Mouse (Mus musculus): Measurements from ENCODE around the gene Wnt10a. TPM values are rescaled to one million over a fixed set of nuclear protein-coding genes. Genes with fewer than 3 reads are reported as not detected.

The Wnt10a gene
- polyA plus RNA-seq, 1 experiment from 2014 or later: 3.1 TPM

GRCm38 (mm10) chr1:74787846-74788245 lies 3.5 kb upstream of the Wnt10a start:
- no peak overlapping the region for H3K9ac ChIP-seq
- no peak overlapping the region for H3K4me3 ChIP-seq
- WGBS: 3% methylated on average over 7 of the region's 7 CpGs
- no peaks in the 10 kb centered on the region for H3K36me3 ChIP-seq
- no peak for ATAC-seq (ENCODE audit: insufficient number of reproducible peaks, insufficient read depth, low FRiP score, low TSS enrichment)
- no peaks in the 10 kb centered on the region for H3K9me3 ChIP-seq
- no peak overlapping the region for H3K4me2 ChIP-seq (replicated peaks)
- H3K4me1 ChIP-seq: peaks cover 44% of the 10 kb centered on the region
- no peak overlapping the region for H3K27ac ChIP-seq
- H3K27me3 ChIP-seq: peaks cover 98% of the 10 kb centered on the region

- Histone ChIP-seq H3K4me2 (replicated peaks) (no peak overlapping the region), H3K36me3 (no peaks in the 10 kb centered on the region), H3K27ac (no peak overlapping the region), H3K4me3 (no peak overlapping the region), H3K9ac (no peak overlapping the region), H3K9me3 (no peaks in the 10 kb centered on the region), H3K27me3 (peaks cover 98% of the 10 kb centered on the region), H3K4me1 (peaks cover 49% of the 10 kb centered on the region)
- ATAC-seq (ENCODE audit: insufficient number of reproducible peaks, insufficient read depth, low FRiP score, low TSS enrichment): no peak
- 12% methylated on average over 6 of the region's 6 CpGs for WGBS
Observed at GRCm38 (mm10) chr1:74788603-74789176, 2.6 kb upstream of the Wnt10a start.

GRCm38 (mm10) chr1:74790095-74790494 lies 1.2 kb upstream of the Wnt10a start:
- H3K27ac ChIP-seq: no peak overlapping the region
- H3K27me3 ChIP-seq: peaks cover 98% of the 10 kb centered on the region
- no peaks in the 10 kb centered on the region for H3K36me3 ChIP-seq
- no peak for ATAC-seq (ENCODE audit: insufficient number of reproducible peaks, insufficient read depth, low FRiP score, low TSS enrichment)
- WGBS: 2% methylated on average over 3 of the region's 3 CpGs
- no peak overlapping the region for H3K9ac ChIP-seq
- H3K9me3 ChIP-seq: no peaks in the 10 kb centered on the region
- peaks cover 53% of the 10 kb centered on the region for H3K4me1 ChIP-seq
- no peak overlapping the region for H3K4me3 ChIP-seq
- H3K4me2 ChIP-seq (replicated peaks): no peak overlapping the region

- peaks cover 57% of the 10 kb centered on the region for H3K4me1 ChIP-seq
- no peak overlapping the region for H3K4me3 ChIP-seq
Observed at GRCm38 (mm10) chr1:74792831-74793660, 1.7 kb downstream of the Wnt10a start.

GRCm38 (mm10) chr1:74794487-74795144 lies 3.3 kb downstream of the Wnt10a start:
- Histone ChIP-seq H3K4me2 (replicated peaks) (peak overlapping the region; percentile 50), H3K9ac (no peak overlapping the region; the same call in 1 of the 2 replicates), H3K27me3 (peaks cover 99% of the 10 kb centered on the region), H3K4me3 (peak overlapping the region; percentile 30), H3K27ac (no peak overlapping the region), H3K9me3 (no peaks in the 10 kb centered on the region), H3K36me3 (no peaks in the 10 kb centered on the region), H3K4me1 (peaks cover 55% of the 10 kb centered on the region)
- WGBS: under 1% methylated on average over 35 of the region's 38 CpGs
- ATAC-seq (ENCODE audit: insufficient number of reproducible peaks, insufficient read depth, low FRiP score, low TSS enrichment): no peak; the same call in 1 of the 2 replicates

More at GRCm38 (mm10) chr1:74792831-74793660, 1.7 kb downstream of the Wnt10a start:
- no peak overlapping the region for H3K27ac ChIP-seq
- no peak overlapping the region for H3K4me2 ChIP-seq (replicated peaks)
- peaks cover 99% of the 10 kb centered on the region for H3K27me3 ChIP-seq
- H3K36me3 ChIP-seq: no peaks in the 10 kb centered on the region
- no peak overlapping the region for H3K9ac ChIP-seq
- WGBS: 9% methylated on average over 19 of the region's 19 CpGs
- no peaks in the 10 kb centered on the region for H3K9me3 ChIP-seq
- no peak for ATAC-seq (ENCODE audit: insufficient number of reproducible peaks, insufficient read depth, low FRiP score, low TSS enrichment)

- 2% methylated on average over 6 of the region's 11 CpGs for WGBS
- Histone ChIP-seq H3K36me3 (no peaks in the 10 kb centered on the region), H3K9ac (no peak overlapping the region), H3K4me1 (peaks cover 50% of the 10 kb centered on the region), H3K4me3 (peak overlapping the region; percentile 30; the same call in 1 of the 2 replicates), H3K27me3 (peaks cover 99% of the 10 kb centered on the region), H3K9me3 (no peaks in the 10 kb centered on the region), H3K27ac (no peak overlapping the region), H3K4me2 (replicated peaks) (peak overlapping the region; percentile 50)
- ATAC-seq (ENCODE audit: insufficient number of reproducible peaks, insufficient read depth, low FRiP score, low TSS enrichment): no peak
Observed at GRCm38 (mm10) chr1:74795145-74795529, 3.8 kb downstream of the Wnt10a start.

GRCm38 (mm10) chr1:74797459-74797858 lies 6.1 kb downstream of the Wnt10a start:
- H3K4me3 ChIP-seq: no peak overlapping the region
- H3K36me3 ChIP-seq: no peaks in the 10 kb centered on the region
- ATAC-seq (ENCODE audit: insufficient number of reproducible peaks, insufficient read depth, low FRiP score, low TSS enrichment): no peak
- peak overlapping the region; percentile 41; the same call in 1 of the 2 replicates for H3K27ac ChIP-seq
- H3K9ac ChIP-seq: no peak overlapping the region
- peaks cover 98% of the 10 kb centered on the region for H3K27me3 ChIP-seq
- H3K4me1 ChIP-seq: peaks cover 41% of the 10 kb centered on the region
- H3K4me2 ChIP-seq (replicated peaks): no peak overlapping the region
- 7% methylated on average over 5 of the region's 5 CpGs for WGBS
- no peaks in the 10 kb centered on the region for H3K9me3 ChIP-seq

- H3K4me1 ChIP-seq: peaks cover 35% of the 10 kb centered on the region
- ATAC-seq (ENCODE audit: insufficient number of reproducible peaks, insufficient read depth, low FRiP score, low TSS enrichment): no peak
Observed at GRCm38 (mm10) chr1:74800424-74800888, 9.1 kb downstream of the Wnt10a start.

GRCm38 (mm10) chr1:74801631-74802140 lies 10.4 kb downstream of the Wnt10a start:
- 13% methylated on average over 6 of the region's 6 CpGs for WGBS
- no peak overlapping the region for H3K27ac ChIP-seq
- H3K4me1 ChIP-seq: peaks cover 45% of the 10 kb centered on the region
- no peak overlapping the region for H3K9ac ChIP-seq
- no peaks in the 10 kb centered on the region for H3K36me3 ChIP-seq
- H3K27me3 ChIP-seq: peaks cover 98% of the 10 kb centered on the region
- ATAC-seq (ENCODE audit: insufficient number of reproducible peaks, insufficient read depth, low FRiP score, low TSS enrichment): no peak
- H3K9me3 ChIP-seq: no peaks in the 10 kb centered on the region
- H3K4me2 ChIP-seq (replicated peaks): no peak overlapping the region
- no peak overlapping the region for H3K4me3 ChIP-seq

More at GRCm38 (mm10) chr1:74800424-74800888, 9.1 kb downstream of the Wnt10a start:
- Histone ChIP-seq H3K9me3 (no peaks in the 10 kb centered on the region), H3K27ac (no peak overlapping the region), H3K4me2 (replicated peaks) (peak overlapping the region; percentile 36), H3K27me3 (peaks cover 98% of the 10 kb centered on the region), H3K4me3 (peak overlapping the region; percentile 14; the same call in 1 of the 2 replicates), H3K36me3 (no peaks in the 10 kb centered on the region), H3K9ac (no peak overlapping the region)
- under 1% methylated on average over 29 of the region's 29 CpGs for WGBS

GRCm38 (mm10) chr1:74802795-74803656 lies 11.7 kb downstream of the Wnt10a start:
- Histone ChIP-seq H3K9me3 (no peaks in the 10 kb centered on the region), H3K36me3 (no peaks in the 10 kb centered on the region), H3K27me3 (peaks cover 99% of the 10 kb centered on the region), H3K4me3 (peak overlapping the region; percentile 42), H3K4me2 (replicated peaks) (peak overlapping the region; percentile 85), H3K27ac (no peak overlapping the region), H3K4me1 (peaks cover 55% of the 10 kb centered on the region), H3K9ac (peak overlapping the region; percentile 34)
- ATAC-seq (ENCODE audit: insufficient number of reproducible peaks, insufficient read depth, low FRiP score, low TSS enrichment): 0 out of 2 replicates have a peak, but pooled peaks have one; percentile 12
- whole genome bisulfite sequencing: under 1% methylated on average over 57 of the region's 57 CpGs
